Mouse (Mus musculus): ENCODE results near the gene Bcap29.
"Not testable (repeated sequence)": the region's sequence is repeated elsewhere in the genome, so short reads cannot be mapped to it uniquely, and the experiment has no call there.

The Bcap29 gene

DNA sequence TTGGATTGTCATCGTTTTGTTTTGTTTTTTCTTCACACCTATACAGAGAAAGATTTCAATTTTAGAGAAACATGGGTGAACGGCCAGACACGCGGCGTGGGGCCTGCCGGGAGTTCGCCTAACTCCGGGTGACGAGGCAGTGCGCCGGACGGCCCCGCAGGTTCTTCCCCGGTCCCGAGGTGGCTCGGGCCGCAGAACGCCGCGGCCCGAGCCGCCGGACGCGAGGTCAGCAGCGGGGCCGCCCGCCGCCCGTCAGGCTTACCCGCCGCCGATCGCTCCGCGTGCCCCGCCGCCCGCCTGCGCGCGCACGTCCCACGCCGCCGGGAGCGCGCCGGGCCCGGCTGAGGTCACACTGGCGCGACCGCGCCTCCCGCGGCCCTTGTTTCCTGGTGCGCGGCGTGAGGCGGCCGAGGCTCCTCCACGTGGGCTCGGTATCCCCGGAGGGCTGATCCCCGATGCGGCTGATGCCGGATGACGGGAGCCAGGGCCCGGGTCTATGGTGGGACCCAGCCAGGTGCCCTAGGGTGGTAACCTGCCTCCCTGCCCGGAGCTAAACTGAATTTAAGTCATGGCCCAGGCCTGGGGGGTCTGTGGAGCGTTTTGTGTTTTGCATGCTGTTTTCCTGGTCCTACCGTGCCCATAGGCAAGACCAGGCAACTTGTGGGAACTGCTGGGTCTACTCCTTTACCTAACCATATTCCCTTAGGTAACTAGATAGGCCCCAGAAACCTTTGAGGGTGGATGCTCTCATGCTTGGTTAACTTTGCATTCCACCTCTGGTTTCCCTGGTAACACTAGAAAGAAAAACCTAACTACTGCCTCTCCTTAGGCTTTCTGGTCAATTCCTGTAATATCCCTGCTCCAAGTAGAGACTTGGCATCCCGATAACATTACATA lies at the start of gene Bcap29:
Gene Bcap29, minus strand, starts transcription at position 316 of the 897 bp plus-strand sequence.
- DNase-seq: peak; percentile 72

DNA sequence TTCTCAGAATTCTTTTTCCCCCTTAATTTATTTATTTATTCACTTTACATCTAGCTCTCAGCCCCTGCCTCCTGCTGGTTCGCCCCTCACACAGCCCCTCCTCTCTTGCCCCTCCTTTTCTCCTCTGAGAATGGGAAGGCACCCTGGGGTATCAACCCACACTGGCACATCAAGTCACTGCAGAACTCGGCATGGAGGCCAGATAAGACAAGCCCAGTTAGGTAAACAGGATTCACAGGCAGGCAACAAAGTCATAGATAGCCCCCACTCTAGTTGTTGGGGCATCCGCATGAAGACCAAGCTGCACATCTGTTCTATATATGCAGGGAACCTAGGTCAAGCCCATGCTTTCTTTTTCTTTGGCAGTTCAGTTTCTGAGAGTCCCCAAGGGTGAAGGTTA lies 32.7 kb upstream of the Bcap29 start:
- DNase-seq: no peak

DNA sequence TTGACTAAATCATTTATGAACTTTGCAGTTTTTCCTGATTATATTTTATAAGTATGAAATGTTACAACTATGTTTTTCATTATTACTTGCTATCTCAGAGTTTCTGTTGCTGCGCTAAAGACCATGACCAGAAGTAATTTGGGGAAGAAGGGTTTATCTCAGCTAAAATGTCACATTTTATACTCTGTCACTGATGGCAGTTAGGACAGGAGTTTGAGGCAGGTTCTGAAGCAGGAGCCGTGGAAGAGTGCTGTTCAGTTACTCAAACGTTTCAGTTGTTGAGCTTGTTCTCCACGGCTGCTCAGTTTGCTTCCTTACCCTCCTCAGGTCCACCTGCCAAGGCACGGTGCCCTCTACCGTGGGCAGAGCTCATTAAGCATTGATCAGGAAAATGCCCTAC lies 31.5 kb upstream of the Bcap29 start:
- DNase-seq: no peak

DNA sequence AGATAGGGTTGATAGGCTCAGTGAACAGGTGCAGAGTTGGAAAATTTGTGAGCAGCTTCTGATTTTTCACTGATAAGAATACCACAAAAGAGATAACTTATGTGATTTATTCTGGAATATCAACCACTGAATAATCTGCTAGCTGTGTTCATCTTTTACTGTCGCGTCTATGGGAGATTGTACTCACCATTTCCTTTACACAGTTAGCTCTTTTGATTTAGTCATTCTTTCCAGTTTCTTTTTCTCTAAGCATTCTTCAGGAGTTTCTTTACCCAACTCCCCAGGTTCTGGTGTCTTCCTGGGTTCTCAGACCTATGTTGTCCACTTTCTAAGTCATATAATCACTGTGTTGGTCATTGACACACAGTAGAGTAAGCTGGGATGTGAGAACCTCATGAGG lies 22.4 kb upstream of the Bcap29 start:
- DNase-seq: no peak

DNA sequence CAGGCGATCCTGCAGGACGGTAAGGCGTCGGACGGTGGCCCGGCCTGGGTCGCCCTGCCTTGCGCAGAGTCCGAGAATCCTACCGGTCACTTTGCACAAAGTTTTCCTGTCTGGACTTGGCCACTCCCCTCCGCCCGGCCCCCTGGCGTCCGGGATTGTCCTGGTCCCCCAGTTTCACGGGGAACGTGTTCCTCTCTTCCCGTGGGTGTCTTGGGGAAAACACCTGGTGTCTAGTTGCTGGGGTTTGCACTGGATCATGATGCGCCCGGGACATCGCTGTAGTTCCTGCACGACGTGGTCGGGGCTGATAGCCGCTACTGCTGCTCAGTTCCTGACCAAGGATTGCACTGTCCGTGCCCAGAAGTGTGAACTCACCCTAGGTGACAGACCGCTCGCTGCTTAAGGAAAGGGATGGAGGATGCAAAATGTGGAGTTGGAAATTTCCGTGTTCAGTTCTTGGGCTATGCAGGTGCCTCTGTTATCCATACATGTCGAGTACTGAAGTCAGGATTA lies 20.6 kb upstream of the Bcap29 start:
- DNase-seq: no peak

DNA sequence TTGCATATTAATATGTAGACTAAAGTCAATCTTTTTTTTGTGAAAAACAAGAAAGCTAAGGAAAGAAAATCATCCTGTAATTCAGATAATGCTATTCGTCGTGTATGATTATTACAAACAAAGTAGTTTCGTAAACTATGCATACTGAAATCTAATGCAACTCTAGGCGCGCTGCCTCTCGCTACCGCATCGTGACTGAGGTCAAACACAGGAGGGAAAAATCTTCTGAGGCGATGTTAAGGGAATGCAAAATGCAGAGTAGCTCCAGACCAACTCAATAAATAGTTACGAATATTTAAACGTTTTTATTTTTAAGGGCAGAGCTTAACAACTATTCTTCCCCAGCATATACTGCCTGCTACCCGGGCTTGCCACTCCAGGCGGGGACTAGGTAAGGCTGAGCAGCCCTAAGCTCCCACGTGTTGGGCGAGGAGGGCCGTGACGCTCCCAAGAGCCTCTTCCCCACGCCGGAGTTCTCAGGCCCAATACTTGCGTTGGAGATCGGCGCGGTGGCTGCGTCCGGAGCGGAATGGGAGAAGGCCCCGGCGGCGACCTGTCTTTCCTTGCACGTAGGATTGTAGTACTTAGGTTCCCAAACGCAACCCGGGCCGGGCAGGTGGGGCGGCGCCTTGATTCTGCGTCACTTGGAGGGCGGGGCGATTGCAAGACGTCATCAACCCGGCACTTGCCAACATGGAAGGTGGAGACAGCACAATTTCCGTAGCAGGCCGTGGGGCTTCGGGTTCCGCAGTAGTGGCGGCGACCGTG lies 19.9 kb upstream of the Bcap29 start, which contains the start of the genes Dus4l and Cog5:
Gene Dus4l, minus strand, starts transcription at position 630 of the 768 bp plus-strand sequence.
Gene Cog5, plus strand, starts transcription at position 673 of the 768 bp plus-strand sequence.
- DNase-seq: peak; percentile 96

DNA sequence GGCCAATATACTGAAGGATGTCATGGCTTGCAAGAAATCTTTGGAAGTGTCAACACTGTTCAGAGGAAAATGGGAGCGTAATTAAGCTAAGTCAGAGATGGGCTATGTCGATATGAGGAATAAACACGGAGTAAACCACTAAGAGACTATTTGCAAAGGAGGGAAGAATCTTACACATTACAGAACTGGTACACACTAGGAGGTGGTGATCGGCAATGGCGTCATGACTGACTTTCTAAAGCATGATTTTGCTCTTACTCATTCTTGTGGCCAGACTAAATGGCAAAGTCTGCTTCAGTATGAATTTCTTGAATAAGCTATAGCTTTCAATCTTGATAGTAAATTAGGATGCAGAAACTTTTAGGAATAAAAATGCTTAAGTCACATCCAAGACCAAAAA lies 19.2 kb upstream of the Bcap29 start:
- DNase-seq: no peak

DNA sequence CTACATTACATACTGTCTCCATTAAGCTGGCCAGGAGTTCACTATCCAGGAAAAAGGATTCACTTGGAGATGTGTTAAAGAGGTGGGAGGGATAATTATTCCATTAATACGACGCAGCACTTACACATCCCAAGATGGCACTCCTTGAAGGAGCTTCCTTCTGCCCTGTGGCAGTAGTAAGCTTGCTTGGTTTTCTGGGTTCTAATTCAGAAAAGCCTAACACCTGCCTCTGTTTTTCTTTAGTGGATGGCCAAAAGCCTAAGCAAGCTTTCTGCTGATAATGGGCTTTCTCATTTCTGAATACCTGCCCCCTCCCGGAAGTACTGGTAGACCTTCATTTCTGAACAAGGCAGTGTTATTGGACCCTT lies 766 bp upstream of the Bcap29 start:
- no peak for DNase-seq

DNA sequence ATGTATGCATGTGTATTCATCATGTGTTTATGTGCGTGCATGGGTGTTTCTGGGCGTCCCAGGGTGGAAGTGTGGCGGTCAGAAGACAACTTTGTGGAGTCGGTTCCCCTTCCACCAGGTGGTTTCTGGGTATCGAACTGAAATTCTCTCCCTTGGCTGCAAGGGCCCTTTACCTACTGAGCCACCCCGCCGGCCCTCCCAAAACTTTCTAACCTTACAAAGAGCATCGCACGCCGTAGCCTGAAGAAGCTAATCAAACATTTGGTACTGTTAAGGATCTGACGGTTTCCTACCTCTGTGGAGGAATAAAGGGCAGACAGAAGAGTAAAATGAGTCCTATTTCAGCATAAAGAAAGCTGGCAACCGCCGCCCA lies 502 bp downstream of the Bcap29 start:
- no peak for DNase-seq

DNA sequence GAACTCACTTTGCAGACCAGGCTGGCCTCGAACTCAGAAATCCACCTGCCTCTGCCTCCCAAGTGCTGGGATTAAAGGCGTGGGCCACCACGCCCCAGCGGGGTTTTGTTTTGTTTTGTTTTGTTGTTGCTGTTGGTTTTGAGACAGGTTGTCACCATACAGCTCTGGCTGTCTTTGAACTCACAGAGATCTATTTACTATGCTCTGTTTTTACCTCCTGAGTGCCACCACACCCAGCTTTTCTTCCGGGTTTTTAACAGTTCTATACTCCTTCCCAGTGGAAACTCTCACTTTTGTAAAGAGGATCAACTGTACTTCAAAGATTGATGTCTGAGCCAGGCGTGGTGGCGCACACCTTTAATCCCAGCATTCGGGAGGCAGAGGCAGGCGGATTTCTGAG lies 6.1 kb downstream of the Bcap29 start:
- not testable (repeated sequence) for DNase-seq

DNA sequence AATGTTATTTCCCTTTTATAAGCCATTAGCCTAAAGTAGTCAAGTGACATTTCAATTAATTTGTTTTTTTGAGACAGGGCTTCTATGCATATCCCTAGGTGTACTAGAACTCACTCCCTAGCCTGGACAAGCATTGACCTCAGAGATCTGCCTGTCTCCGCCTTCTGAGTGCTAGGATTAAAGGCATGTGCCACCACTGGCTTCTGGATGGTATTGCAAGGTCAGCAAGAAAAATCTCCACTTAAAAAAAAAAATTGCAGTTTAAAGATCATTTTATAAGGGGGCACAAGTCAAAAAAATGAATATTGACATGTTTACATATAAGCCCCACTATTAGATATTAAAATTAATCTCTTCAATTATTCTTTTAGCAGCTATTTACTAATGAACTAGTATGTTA lies 9.4 kb downstream of the Bcap29 start:
- DNase-seq: no peak

DNA sequence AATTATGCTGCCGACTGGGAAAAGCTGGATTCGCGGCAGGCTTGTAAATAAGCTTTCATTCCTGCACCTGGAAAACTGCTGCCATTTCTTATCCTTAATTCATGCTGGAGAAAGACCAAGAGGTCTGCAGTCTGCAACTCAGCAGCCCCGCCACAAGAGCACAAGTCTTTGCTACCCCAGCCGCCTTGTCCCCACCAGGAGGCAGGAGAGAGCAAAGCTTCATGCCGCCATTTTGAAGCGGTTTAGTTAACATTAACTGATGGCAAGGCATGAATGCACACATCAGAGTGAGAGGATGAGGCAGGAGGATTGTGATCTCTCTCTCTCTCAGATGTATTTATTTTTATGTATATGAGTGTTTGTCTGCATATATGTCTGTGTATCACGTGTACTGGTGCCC lies 14.4 kb downstream of the Bcap29 start:
- DNase-seq: no peak

DNA sequence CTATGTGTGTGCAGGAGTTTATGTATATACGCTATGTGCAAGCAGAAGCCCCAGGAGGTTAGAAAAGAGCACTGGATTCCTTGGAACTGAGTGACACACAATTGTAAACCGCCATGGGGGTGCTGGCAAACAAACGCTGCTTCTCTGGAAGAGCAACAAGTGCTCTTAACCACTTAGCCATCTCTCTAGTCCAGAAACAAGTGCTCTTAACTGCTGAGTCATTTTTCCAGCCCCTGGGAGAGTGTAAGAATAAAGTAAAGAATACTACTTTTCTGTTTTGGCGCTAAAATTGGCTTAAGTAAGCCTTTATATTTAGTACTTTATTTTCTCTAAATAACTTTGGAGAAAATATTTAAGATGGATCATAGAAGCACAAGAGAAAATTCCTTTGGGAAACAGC lies 21.1 kb downstream of the Bcap29 start:
- DNase-seq: no peak

DNA sequence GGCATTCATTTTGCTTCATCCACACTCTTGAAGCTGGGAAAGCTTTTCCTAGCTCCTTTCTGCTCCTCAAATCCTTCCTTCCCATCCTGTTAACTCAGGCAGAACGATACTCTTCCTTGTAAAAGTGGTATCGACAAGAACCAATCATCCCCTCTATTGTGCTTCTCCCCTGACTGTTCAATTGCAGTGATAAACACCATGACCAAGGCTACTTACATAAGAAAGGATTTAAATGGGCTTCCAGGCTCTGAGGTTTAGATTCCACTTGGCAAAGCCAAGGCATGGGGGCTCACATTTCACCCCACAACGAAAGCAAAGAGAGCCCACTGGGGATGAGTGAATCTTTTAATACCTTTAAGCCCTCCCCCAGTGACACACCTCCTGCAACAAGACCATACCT lies 26.3 kb downstream of the Bcap29 start:
- DNase-seq: no peak

DNA sequence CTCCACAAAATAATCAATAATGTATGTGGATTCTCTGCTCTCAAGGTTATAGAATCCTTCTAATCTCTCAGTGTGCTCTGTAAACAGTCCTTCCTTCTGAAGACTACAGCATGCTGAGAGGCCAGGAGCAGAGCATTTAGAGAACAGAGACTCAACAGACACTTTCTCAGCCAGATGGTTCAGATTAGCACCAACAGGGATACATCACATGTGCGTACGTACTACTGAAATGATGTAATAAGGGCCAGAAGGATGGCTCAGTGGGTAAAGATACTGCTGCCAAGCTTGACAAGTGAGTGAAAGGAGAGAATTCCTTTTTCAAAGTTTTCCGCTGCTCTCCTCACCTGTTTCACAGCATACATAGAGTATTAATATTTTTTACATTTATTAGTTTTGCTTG lies 29.6 kb downstream of the Bcap29 start:
- no peak for DNase-seq

DNA sequence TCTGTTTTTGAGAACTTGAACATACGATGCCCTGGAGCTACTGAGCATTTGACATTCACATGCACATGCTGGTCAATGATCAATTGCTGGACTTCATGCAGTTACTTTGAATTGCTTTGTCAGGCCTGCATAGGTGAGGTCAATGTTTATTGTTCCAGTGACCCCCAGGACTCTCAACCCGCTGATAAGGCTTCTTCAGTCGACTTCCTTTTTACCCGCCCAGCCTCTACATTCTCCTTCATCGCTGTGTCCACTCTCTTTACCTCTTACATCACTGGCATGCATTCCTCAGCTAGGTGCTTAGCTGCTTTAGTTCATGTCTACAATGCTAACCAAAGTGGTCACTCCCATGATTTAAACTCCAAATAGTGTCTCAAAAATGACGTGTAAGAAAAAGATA lies 30.9 kb downstream of the Bcap29 start:
- no peak for DNase-seq

DNA sequence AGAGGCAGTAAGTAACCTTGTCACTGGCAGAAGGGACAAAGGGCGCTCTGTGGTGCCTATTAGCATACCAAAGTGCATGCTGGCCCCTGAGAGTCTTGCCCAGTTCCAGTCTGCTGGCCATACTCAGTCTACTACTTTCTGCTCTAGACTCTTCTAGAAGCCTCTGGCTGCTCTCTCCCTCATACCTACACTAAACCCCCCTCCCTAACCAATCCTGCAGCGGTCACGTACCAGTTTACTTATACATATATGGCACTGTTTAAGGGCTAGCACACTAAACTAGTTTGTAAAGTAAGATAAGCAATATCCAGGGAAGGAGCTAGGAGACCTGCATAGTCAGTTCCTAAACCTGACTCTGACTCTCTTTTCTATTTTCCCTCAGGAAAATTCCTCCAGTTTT lies 40.2 kb downstream of the Bcap29 start:
- DNase-seq: no peak

DNA sequence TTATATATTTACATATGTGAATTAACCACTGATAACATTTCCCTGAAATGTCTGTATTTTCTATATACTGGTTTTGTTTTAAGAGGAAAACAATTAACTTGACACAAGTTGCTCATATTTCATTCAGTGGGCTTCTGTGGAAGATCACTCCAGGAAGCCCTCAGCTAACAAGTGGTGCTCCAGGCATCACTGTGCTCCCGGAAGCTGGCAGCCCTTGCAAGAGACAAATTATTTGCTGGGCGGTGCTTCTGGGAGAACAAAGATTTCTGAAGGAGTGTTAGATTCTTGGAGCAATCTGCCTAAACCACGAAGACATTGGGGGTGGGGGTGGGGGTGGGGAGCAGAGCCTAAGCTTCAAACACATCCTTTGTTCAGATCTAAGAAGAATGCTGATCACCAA lies 42.4 kb downstream of the Bcap29 start:
- no peak for DNase-seq

DNA sequence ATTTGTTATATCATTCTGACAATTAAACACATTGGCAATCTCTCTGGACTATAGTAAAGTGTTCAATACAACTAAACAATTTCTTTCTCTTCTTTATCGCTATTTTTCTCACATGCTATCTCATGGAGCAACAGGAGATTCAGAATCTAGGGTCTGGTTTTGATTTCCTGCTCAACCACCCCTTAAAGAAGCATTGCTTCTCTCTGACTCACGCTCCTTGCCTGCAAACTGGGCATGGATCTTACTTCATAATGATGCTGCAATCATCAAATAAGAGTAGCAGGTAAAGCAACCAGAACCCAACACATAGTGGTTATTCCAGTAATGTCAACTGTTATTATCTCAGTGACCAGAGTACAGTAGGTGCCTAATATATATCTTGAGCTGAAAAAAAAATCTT lies 50.7 kb downstream of the Bcap29 start:
- no peak for DNase-seq

DNA sequence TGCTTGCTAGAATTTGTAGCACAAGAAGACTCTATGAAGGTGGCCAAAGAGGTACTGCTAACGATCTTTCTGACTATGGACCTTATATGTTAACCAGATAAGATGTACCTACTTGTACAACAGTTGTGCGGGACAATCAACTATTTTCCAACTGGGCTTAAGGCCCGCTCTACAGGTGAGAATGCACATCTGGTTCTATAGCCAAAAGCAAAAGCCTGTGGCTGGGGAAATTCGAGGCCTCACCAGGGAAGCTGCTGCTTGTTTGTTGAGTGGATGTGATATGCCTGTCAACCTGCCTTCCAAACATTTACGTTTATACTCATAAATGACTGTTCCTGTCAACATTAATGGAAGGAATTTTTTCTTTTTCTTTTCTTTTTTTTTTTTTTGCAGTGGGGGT lies 52.4 kb downstream of the Bcap29 start:
- DNase-seq: no peak

DNA sequence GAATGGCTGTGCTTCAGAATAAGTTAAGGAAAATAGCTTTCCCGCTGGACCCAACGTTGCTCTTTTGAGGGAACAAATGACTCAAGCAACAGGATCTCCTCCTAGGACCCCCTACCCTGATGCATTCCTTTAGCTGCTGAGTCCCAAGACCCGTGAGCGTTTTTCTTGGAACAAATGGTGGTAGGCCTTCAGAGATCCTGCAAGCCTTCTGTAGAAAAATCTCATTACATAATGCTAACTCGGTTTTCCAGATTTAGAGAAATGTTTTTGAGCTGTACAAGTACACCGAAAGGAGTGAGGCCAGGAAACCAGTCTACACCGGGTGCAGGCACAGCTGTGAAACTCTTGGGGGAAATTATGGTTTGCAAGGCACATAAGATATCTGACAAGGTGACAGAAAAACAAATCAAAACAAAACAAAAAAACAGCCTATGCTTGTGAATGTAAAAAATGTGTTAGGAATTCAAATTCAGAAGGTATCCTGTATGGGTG lies 53.1 kb downstream of the Bcap29 start:
- DNase-seq: no peak

DNA sequence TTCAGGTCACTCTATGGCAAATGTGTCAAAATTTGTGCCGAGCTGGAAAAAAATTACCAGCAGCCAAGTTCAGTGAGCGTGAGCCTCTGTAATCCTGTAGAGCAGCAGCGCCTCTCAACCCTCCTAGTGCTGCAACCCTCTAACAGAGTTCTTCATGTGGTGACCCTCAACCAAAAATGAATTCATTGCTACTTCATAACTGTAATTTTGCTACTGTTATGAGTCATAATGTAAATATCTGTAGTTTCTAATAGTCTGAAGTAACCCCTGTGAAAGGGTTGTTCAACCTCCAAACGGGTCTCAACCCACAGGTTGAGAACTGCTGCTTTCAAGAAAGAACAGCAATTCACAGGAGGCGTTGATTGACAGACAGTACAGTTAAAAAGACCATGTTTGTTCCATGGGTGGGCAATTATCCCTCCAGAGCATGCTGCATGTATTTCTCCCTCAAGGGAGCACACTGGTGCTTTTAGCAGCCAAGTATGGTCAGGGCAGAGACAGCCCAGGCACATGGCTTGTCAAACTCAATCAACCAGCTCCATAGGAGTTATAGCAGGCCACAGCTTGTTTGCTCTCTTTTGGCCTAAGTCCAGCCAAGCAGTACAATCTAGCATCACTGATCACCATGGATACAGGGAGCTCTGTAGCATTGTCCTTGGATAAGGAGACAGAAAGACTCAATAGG lies 53.7 kb downstream of the Bcap29 start:
- no peak for DNase-seq
